11 mouse cellular contexts compared by ENCODE assay signal in the genomic region with DNA sequence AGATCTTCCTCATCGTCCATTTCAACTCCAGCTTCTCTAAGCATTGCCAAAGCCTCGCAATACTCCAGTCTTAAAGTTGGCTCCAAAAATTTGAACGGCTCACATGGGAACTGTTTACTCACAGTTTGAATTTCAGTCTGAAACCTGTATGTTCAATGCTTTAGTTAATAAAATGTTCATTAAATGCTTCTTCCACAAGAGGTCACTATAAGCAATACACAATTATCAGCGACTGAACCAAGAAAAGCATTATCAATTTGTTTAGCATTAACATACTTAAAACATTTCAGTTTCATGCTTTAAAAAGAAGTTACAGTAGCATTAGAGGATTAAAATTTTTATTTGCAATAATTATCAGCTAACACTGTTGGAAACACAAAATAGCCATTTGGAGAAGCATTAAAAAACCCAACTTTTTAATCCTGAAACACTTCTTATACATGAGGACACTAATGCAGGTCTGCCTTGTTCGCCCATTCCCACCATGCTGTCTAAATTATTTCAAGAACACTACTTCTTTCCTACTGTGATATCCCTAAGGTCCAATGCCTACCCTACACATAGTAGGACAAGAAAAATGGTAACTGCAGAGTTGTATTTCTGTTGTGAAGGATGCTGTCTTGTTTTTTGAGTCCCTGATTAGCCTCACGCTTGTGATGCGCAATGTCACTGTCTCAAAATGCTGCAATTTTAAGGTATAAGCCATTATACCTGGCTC. TPM values are rescaled to one million over a fixed set of nuclear protein-coding genes. Genes with fewer than 3 reads are reported as not detected.
DNase-seq lines count a peak whose midpoint lies in the region; ATAC-seq and TF ChIP-seq lines count a peak whose summit lies in the region.
"Had no signal": no experiment of that assay in that cellular context is flagged by ENCODE, and none has a peak within 500 bp of the region (broad histone marks: within the 10 kb centered on the region; RNA-seq: fewer than 3 reads in every experiment).

No protein-coding gene starts in this region.

- DNase-seq in embryo, embryonic 10 days (ENCODE audit: low spot score) = peak; percentile 27
- no peak for DNase-seq in embryo, embryonic 9.5 days (ENCODE audit: extremely low spot score)
- peak; percentile 65 for DNase-seq in kidney, postnatal 0 days (ENCODE audit: low spot score)
- DNase-seq in kidney, postnatal 10 days = no peak
- DNase-seq in 416B (ENCODE audit: low read depth) = peak; percentile 60
- peak; percentile 57 for DNase-seq in embryo, embryonic 10.5 days (ENCODE audit: low spot score)
- no peak for DNase-seq in right cerebral cortex, postnatal 4 days
- DNase-seq in adrenal gland, adult (ENCODE audit: inconsistent age in 2 of 2, low spot score in 1 of 2) = no peak

- no peaks in the 10 kb centered on the region for H3K4me1 ChIP-seq in kidney, postnatal 0 days (replicated peaks; ENCODE audit: insufficient read depth, low read length)
- H3K4me1 ChIP-seq: heart, embryonic 13.5 days; limb, embryonic 12.5 days; midbrain, embryonic 12.5 days had no signal

- WGBS in kidney, postnatal 0 days = 80% methylated on average over 7 of the region's 7 CpGs

- H3K9ac ChIP-seq in kidney, postnatal 0 days (ENCODE audit: low read depth, low read length) = no peak overlapping the region
- H3K9ac ChIP-seq: heart, embryonic 13.5 days; limb, embryonic 12.5 days; midbrain, embryonic 12.5 days had no signal

- H3K36me3 ChIP-seq in kidney, postnatal 0 days (ENCODE audit: insufficient read depth, low read length) = no peaks in the 10 kb centered on the region

- peak; percentile 79 for TF ChIP-seq CTCF in kidney, postnatal 0 days (IDR thresholded peaks at IDR 0.05; ENCODE audit: low read depth)

- no peak overlapping the region for H3K27ac ChIP-seq in kidney, postnatal 0 days
- H3K27ac ChIP-seq: heart, embryonic 13.5 days; limb, embryonic 12.5 days; midbrain, embryonic 12.5 days had no signal

- H3K9me3 ChIP-seq in kidney, postnatal 0 days (replicated peaks; ENCODE audit: low read length) = no peaks in the 10 kb centered on the region
- H3K9me3 ChIP-seq: heart, embryonic 13.5 days; limb, embryonic 12.5 days; midbrain, embryonic 12.5 days had no signal

- H3K4me2 ChIP-seq in kidney, postnatal 0 days (ENCODE audit: low read length) = no peak overlapping the region
- H3K4me2 ChIP-seq: heart, embryonic 13.5 days; limb, embryonic 12.5 days; midbrain, embryonic 12.5 days had no signal

- H3K4me3 ChIP-seq in kidney, postnatal 0 days (replicated peaks; ENCODE audit: low read depth, low read length) = no peak overlapping the region
- H3K4me3 ChIP-seq: heart, embryonic 13.5 days; limb, embryonic 12.5 days; midbrain, embryonic 12.5 days had no signal

- ATAC-seq in kidney, postnatal 0 days (replicated peaks; ENCODE audit: low FRiP score, low read depth) = no peak

- H3K27me3 ChIP-seq in kidney, postnatal 0 days (ENCODE audit: insufficient read depth, low read length) = no peaks in the 10 kb centered on the region
- H3K27me3 ChIP-seq: heart, embryonic 13.5 days; limb, embryonic 12.5 days; midbrain, embryonic 12.5 days had no signal

RNA-seq across cellular contexts. Expression of a gene that starts 12.8 kb away (rescaled TPM):
- polyA plus RNA-seq in kidney, postnatal 0 days (2015; fragmentation: Nextera tagmentation; extraction: Ambion mirVana) = 126 and 149 TPM in 2 replicates

RNA-seq across cellular contexts. Expression of a gene that starts 44.2 kb away (rescaled TPM):
- 0.11 and 0.13 TPM in 2 replicates for polyA plus RNA-seq in kidney, postnatal 0 days (2015; fragmentation: Nextera tagmentation; extraction: Ambion mirVana)

RNA-seq across cellular contexts. Expression of a gene that starts 44.9 kb away (rescaled TPM):
- polyA plus RNA-seq in kidney, postnatal 0 days (2015; fragmentation: Nextera tagmentation; extraction: Ambion mirVana) = 142 and 143 TPM in 2 replicates

Comparison
In these comparisons a context has a peak if more than half of its experiments do, and no peak if none do; other contexts are left out.
1. DNase-seq: peak in embryo, embryonic 10 days (single experiment), kidney, postnatal 0 days (single experiment), 416B (single experiment) and embryo, embryonic 10.5 days (single experiment); none in embryo, embryonic 9.5 days (single experiment), kidney, postnatal 10 days (single experiment), right cerebral cortex, postnatal 4 days (single experiment) and adrenal gland, adult (0 of 2).